Mouse (Mus musculus) limb, embryonic 13.5 days (tissue): ENCODE data around the gene Cd6. TPM values are rescaled to one million over a fixed set of nuclear protein-coding genes. Genes with fewer than 3 reads are reported as not detected.

Experiments used
- ATAC-seq: fragments of 200-750 bp; cut with Nextera tagmentation; 2 replicates; pipeline ENCODE4 v1.8.0; 2017; ENCODE audit warnings: low read depth, moderate number of reproducible peaks, moderate TSS enrichment; ENCODE audit not compliant: low FRiP score
- H3K27ac ChIP-seq: fragments of 300-500 bp; sonication (generic); 2 replicates; pipeline ENCODE4 v1.5.1; 2015; ENCODE audit warnings: inconsistent platforms, mild to moderate bottlenecking, moderate library complexity
- H3K27me3 ChIP-seq: fragments of 300-500 bp; sonication (generic); 2 replicates; pipeline ENCODE4 v1.6.1; 2015; ENCODE audit warnings: mild to moderate bottlenecking, inconsistent platforms
- H3K36me3 ChIP-seq: fragments of 300-500 bp; sonication (generic); 2 replicates; pipeline ENCODE4 v1.6.1; 2015; ENCODE audit warnings: inconsistent platforms, mild to moderate bottlenecking, moderate library complexity
- H3K4me1 ChIP-seq: fragments of 300-500 bp; sonication (generic); 2 replicates; pipeline ENCODE4 v1.6.1; 2015; ENCODE audit warnings: inconsistent platforms
- H3K4me2 ChIP-seq: fragments of 300-500 bp; sonication (generic); replicated peaks from 2 replicates; pipeline ENCODE4 v1.6.1; 2015; ENCODE audit warnings: inconsistent platforms, mild to moderate bottlenecking, moderate library complexity
- H3K4me3 ChIP-seq: fragments of 300-500 bp; sonication (generic); 2 replicates; pipeline ENCODE4 v1.5.1; 2015; ENCODE audit warnings: moderate library complexity, mild to moderate bottlenecking, inconsistent platforms
- H3K9ac ChIP-seq: fragments of 300-500 bp; sonication (generic); 2 replicates; pipeline ENCODE4 v1.6.1; 2015; ENCODE audit warnings: mild to moderate bottlenecking, inconsistent platforms
- H3K9me3 ChIP-seq: fragments of 300-500 bp; sonication (generic); 2 replicates; pipeline ENCODE4 v1.6.1; 2016; ENCODE audit warnings: inconsistent platforms
- WGBS: fragments of 180-500 bp; shearing (Covaris S2); methylation state at CpG from one replicate; pipeline ENCODE4 v1.1.7; 2015; 5-methylcytosine and 5-hydroxymethylcytosine counted together
- polyA plus RNA-seq: library from polyadenylated mRNA; unstranded; fragments of >200 nt; fragmentation: Nextera tagmentation; extraction: Ambion mirVana; gene quantifications from 2 replicates; pipeline ENCODE4 v1.2.1, GENCODE M21; 2015

Gene Cd6
- not detected in 2 replicates for polyA plus RNA-seq

DNA sequence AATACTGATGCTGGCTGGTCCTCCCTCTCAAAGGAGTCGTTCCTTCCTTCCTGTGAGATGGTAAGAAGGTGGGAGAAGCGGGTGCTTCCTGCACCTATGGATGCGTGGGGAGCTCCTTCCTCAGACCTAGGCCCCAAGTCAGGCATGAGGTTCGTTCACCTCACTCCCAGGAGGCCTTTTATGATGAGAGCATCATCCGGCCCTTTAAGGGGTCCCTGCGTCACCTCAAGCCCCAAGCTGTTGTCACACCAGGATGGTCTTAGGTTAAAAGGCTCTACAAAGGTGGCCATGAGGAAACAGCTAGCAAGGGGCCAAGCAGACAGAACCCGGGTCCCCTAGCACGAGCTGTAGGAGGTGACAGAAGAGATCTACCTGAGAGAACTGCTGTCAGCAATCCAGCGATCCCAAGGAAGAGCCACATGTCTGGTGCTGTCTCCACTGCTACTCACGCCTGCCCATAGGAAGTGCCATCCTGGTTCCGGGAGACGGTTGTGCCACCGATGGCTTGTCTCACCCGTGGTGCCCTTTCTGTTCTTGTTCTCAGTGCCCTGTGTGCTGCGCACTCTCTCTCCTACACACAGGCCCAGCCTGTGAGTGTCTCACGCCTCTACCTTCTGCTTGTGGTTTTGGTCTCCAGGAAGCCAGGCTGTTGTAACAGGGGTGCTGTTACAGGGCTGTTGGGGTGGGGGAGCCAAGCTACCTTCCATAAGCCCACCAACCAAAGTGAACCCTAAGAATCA is at the start of gene Cd6:
Gene Cd6 (minus strand): TSS at position 623 of the 740 bp plus-strand sequence.
- 87% methylated on average over 16 of the region's 16 CpGs for WGBS

DNA sequence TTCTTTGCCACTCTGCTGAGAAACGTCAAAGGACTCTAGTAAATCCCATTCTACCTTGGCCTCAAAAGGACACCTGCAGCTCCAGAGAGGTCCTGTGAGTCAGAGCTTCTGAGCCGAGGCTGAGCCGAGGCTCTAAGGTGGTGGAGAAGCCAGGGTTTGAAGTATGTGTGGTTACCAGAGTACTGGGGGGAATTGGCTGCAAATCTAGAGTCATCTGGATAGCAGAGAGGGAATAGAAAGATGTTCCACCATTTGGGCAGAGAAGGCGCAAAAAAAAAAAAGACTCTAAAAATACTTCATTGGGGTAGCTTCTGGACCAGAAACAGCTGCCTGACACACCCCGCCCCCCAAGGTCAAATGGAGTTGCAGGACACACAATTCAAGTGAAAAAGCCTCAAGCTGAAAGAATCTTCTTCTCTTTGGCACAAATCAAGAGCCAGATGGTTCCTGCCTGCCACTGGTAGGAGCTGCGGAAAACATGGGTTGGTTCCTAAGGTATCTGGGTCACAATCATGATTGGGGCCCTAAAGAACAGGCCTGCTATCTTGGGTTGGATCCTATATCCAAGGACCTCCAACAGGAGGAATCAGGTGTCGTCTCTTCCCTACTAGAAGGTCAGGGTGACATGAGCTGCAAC is 48.5 kb upstream of the Cd6 start:
- no peak overlapping the region for H3K4me2 ChIP-seq
- ATAC-seq: no peak
- H3K27me3 ChIP-seq: no peaks in the 10 kb centered on the region
- no peak overlapping the region for H3K9ac ChIP-seq
- H3K9me3 ChIP-seq: peaks cover 2% of the 10 kb centered on the region; the same call in 1 of the 2 replicates
- H3K27ac ChIP-seq: no peak overlapping the region
- no peak overlapping the region for H3K4me3 ChIP-seq
- peaks cover 17% of the 10 kb centered on the region for H3K4me1 ChIP-seq
- peaks cover 31% of the 10 kb centered on the region for H3K36me3 ChIP-seq
- 87% methylated on average over 7 of the region's 7 CpGs for WGBS

More for the DNA sequence above, at the start of gene Cd6:
- H3K9ac ChIP-seq: no peak within 1 kb of the TSS
- no peak within 1 kb of the TSS for H3K27ac ChIP-seq
- H3K36me3 ChIP-seq: no peaks in the 10 kb centered on the region
- no peak within 1 kb of the TSS for H3K4me3 ChIP-seq
- no peak for ATAC-seq
- no peak within 1 kb of the TSS for H3K4me2 ChIP-seq
- H3K9me3 ChIP-seq: no peaks in the 10 kb centered on the region
- H3K4me1 ChIP-seq: no peaks in the 10 kb centered on the region
- H3K27me3 ChIP-seq: no peaks in the 10 kb centered on the region

DNA sequence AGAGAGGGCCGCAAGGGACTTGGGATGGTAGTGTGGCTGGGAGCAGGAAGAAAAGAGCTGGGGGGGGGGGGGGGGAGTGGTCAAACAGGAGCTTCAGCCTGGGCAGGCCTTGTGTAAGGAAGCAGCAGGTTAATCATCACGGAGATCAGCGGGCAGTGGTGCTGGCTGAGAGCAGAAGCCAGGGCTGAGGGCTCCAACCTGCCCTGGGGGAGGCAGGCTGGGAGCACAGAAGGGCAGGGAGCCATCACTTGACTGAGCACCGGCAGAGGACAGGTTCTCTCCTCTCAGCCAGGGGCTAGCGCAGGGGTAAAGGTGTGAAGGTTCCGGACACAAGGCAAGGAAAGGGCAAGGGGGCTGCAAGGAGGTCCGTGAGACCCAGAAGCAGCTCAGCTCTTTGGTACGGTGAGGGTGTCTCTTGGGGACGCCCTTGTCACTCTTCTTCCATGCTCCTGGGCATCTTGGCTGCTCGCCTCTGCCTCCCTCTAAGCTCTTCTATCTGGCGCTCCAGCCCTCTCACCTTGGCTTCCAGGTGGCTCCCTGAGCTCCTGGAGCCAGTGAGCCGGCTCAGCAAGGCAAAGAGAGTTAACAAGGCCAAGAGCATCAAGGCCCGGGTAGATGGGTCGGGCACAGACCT is 41.6 kb upstream of the Cd6 start:
- H3K4me3 ChIP-seq: no peak overlapping the region
- H3K36me3 ChIP-seq: peaks cover 52% of the 10 kb centered on the region
- no peaks in the 10 kb centered on the region for H3K27me3 ChIP-seq
- WGBS: 80% methylated on average over 14 of the region's 14 CpGs
- H3K4me1 ChIP-seq: peaks cover 34% of the 10 kb centered on the region
- no peak overlapping the region for H3K4me2 ChIP-seq
- no peaks in the 10 kb centered on the region for H3K9me3 ChIP-seq
- no peak overlapping the region for H3K9ac ChIP-seq
- no peak overlapping the region for H3K27ac ChIP-seq
- ATAC-seq: no peak

DNA sequence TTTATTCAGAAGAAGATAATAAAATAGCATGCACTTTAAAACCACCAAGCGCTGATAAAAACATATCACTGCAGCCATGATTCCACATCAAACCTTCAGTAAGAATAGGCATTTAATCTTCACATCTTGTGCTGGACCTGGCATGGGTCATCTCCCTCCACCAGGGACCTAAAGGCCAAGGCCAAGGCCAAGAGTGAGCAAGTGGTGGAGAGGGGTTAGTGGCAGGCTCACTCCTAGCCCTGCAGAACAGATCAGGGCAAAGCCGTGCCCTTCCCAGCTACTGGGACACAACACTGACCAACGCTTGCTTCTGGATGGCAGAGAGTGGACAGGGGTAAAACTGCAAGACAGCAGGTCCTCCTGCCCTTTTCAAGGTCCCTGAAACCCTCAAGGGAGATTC is 40.8 kb upstream of the Cd6 start:
- Histone ChIP-seq H3K4me1 (peaks cover 34% of the 10 kb centered on the region), H3K9ac (peak overlapping the region; percentile 56), H3K4me3 (peak overlapping the region; percentile 84; the same call in 1 of the 2 replicates), H3K4me2 (peak overlapping the region; percentile 91; the same call in 1 of the 2 replicates), H3K27me3 (no peaks in the 10 kb centered on the region), H3K9me3 (no peaks in the 10 kb centered on the region), H3K36me3 (peaks cover 59% of the 10 kb centered on the region), H3K27ac (peak overlapping the region; percentile 90)
- no peak for ATAC-seq
- 85% methylated on average over 3 of the region's 3 CpGs for WGBS

DNA sequence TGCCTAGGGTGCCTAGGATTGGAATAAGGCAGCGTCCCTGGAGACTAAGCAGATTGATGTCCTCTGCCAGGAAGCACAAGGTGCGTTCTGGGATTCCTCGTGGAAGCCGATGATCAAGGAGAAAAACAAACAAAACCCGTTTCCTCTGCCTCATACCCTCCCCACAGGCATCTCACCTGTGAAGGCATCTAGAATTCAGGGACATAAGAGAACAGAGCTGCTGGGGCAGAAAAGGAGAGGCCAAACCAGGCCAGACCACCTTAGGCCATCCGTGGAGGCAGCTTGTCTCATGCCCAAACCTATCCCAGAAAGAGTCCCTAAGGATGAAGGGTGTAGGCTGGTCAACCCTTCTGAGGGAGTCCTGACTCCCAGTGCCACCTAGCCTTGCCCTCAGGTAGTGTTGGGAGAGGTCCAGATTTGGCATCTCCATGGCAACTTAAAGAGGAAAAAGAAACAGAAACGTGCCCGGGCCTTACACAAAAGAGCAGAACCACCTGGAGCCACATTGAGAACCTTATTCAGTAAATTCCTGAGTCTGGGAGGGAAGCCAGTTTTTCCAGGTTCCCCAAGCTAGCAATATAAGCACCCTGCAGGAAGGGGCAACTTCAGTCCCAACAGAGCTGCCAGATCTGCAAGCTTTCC is 40.1 kb upstream of the Cd6 start, which contains the start of gene Tmem132a:
Gene Tmem132a (minus strand): TSS at position 55 of the 642 bp plus-strand sequence.
- peaks cover 63% of the 10 kb centered on the region for H3K36me3 ChIP-seq
- peaks cover 34% of the 10 kb centered on the region for H3K4me1 ChIP-seq
- 4% methylated on average over 8 of the region's 8 CpGs for WGBS
- H3K4me3 ChIP-seq: peak within 1 kb of the TSS; percentile 84
- no peaks in the 10 kb centered on the region for H3K27me3 ChIP-seq
- H3K9ac ChIP-seq: peak within 1 kb of the TSS; percentile 92
- no peaks in the 10 kb centered on the region for H3K9me3 ChIP-seq
- H3K4me2 ChIP-seq: peak within 1 kb of the TSS; percentile 91
- ATAC-seq: peak; percentile 46
- H3K27ac ChIP-seq: peak within 1 kb of the TSS; percentile 90

DNA sequence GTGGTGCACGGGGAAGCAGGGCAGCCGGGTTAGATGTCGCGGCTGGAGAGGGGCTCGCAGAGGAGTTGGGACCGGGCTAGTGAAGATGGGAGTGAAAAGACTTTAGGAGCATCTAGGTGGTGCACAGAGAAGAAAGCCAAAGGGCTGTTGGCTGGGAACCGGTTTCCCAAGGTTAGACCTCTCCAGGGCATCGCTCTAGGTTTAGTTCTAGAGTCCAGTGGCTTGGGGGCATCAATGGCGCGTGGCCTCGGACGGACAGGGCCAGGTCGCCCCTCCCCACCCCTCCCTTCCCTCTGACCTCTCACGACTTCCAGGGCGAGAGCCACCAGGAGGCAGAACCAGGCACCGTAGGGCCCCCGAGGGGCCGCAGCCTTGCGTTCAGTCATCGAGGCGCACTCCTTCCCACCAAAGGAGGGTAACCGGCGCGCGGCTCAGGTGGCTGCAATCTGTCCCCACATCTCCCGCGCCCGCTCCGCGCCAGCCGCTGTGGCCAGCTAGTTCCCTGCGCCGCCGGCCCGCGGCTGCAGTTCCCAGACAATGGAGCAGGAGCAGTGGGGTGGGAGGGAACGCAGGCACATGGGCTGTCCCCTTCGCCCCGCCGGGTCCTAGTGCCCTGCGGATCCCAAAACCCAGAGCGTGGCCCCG is 39.5 kb upstream of the Cd6 start:
- Histone ChIP-seq H3K4me1 (peaks cover 34% of the 10 kb centered on the region), H3K9me3 (no peaks in the 10 kb centered on the region), H3K9ac (peak overlapping the region; percentile 92), H3K27ac (peak overlapping the region; percentile 90), H3K27me3 (no peaks in the 10 kb centered on the region), H3K4me3 (peak overlapping the region; percentile 84), H3K36me3 (peaks cover 67% of the 10 kb centered on the region), H3K4me2 (peak overlapping the region; percentile 91)
- under 1% methylated on average over 43 of the region's 43 CpGs for WGBS
- peak; percentile 93 for ATAC-seq

DNA sequence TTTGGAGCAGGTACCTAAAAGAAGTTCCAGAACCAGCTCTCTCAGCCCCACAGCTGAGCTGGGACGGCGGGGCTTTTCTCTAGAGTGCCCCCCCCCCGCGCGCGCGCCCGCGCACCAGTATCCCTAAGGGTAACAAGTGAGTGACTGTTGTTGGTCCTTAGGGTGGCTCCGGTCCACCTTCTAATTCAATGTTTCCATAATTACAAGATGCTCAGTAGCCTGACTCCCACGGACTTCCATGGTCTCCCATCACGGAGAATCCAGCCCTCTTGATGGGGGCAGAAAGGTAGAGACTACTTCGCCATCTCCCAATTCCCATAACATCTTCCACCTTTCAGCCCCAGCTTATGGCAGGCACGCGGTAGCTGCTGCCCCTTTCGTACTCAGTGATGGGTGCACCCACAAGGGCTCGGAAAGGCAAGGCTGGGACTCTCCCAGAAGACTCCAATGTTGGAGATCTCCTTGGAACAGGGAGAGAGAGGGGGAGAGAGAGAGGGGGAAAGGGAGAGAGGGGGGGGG is 38.8 kb upstream of the Cd6 start:
- WGBS: 2% methylated on average over 17 of the region's 17 CpGs
- H3K27ac ChIP-seq: peak overlapping the region; percentile 90
- peak overlapping the region; percentile 92 for H3K9ac ChIP-seq
- H3K9me3 ChIP-seq: no peaks in the 10 kb centered on the region
- H3K36me3 ChIP-seq: peaks cover 67% of the 10 kb centered on the region
- H3K4me1 ChIP-seq: peaks cover 34% of the 10 kb centered on the region
- H3K4me3 ChIP-seq: peak overlapping the region; percentile 84
- no peak for ATAC-seq
- peak overlapping the region; percentile 91 for H3K4me2 ChIP-seq
- H3K27me3 ChIP-seq: no peaks in the 10 kb centered on the region

- H3K4me2 ChIP-seq: peak overlapping the region; percentile 91
- 28% methylated on average over 5 of the region's 5 CpGs for WGBS
- H3K9ac ChIP-seq: peak overlapping the region; percentile 92
- no peak overlapping the region for H3K27ac ChIP-seq
- H3K9me3 ChIP-seq: no peaks in the 10 kb centered on the region
- no peaks in the 10 kb centered on the region for H3K27me3 ChIP-seq
- H3K4me3 ChIP-seq: peak overlapping the region; percentile 84
- H3K36me3 ChIP-seq: peaks cover 67% of the 10 kb centered on the region
- no peak for ATAC-seq
- H3K4me1 ChIP-seq: peaks cover 34% of the 10 kb centered on the region
Observed at GRCm38 (mm10) chr19:10867946-10868622, 38.2 kb upstream of the Cd6 start.

- Histone ChIP-seq H3K27ac (no peak overlapping the region), H3K4me2 (no peak overlapping the region), H3K4me1 (peaks cover 34% of the 10 kb centered on the region), H3K27me3 (no peaks in the 10 kb centered on the region), H3K9me3 (no peaks in the 10 kb centered on the region), H3K4me3 (no peak overlapping the region), H3K36me3 (peaks cover 67% of the 10 kb centered on the region), H3K9ac (no peak overlapping the region)
- WGBS: 93% methylated on average over 13 of the region's 13 CpGs
- ATAC-seq: no peak
Observed at GRCm38 (mm10) chr19:10866351-10866750, 36.5 kb upstream of the Cd6 start.

DNA sequence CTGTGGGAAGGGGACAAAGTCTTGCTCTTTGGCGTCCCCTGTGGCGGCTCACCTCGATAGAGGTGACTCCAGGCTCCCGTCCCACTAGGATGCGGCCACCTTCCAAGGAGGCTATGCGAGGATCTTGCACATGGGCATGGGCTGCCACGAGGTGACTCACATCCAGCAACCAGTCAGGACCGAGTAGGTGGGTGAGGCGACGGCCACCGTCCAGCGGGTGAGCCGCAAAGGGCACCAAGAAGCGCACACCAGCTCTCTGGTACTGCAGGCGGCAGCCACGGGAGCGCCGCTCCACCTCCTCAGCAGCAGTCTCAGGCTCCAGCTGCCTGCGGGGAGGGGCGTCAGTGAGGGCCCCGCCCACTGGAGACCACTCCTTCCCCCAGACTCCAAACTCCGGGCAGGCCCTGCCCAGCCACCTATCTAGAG is 30.2 kb upstream of the Cd6 start:
- no peak overlapping the region for H3K4me3 ChIP-seq
- H3K36me3 ChIP-seq: peaks cover 92% of the 10 kb centered on the region
- WGBS: 43% methylated on average over 22 of the region's 22 CpGs
- peak; percentile 58 for ATAC-seq
- 0 out of 2 replicates have a peak, but pooled peaks cover 5% of the 10 kb centered on the region for H3K4me1 ChIP-seq
- no peak overlapping the region for H3K27ac ChIP-seq
- no peak overlapping the region for H3K9ac ChIP-seq
- no peaks in the 10 kb centered on the region for H3K27me3 ChIP-seq
- no peaks in the 10 kb centered on the region for H3K9me3 ChIP-seq
- no peak overlapping the region for H3K4me2 ChIP-seq

GRCm38 (mm10) chr19:10856520-10856919 is 26.7 kb upstream of the Cd6 start:
- no peak for ATAC-seq
- H3K27me3 ChIP-seq: no peaks in the 10 kb centered on the region
- H3K9ac ChIP-seq: no peak overlapping the region
- no peak overlapping the region for H3K4me2 ChIP-seq
- no peak overlapping the region for H3K27ac ChIP-seq
- H3K4me3 ChIP-seq: no peak overlapping the region
- 0 out of 2 replicates have a peak, but pooled peaks cover 5% of the 10 kb centered on the region for H3K4me1 ChIP-seq
- peaks cover 56% of the 10 kb centered on the region for H3K36me3 ChIP-seq
- no peaks in the 10 kb centered on the region for H3K9me3 ChIP-seq
- 34% methylated on average over 2 of the region's 2 CpGs for WGBS
